Mouse (Mus musculus) MEL (cell line): Measurements from ENCODE around the gene Unc93b1. TPM values are rescaled to one million over a fixed set of nuclear protein-coding genes. Genes with fewer than 3 reads are reported as not detected.

Source experiments
- DNase-seq: peaks from one replicate; pipeline ENCODE4 v3.0.0; 2011; ENCODE audit warnings: low read depth, low spot score
- H3K27ac ChIP-seq: 2 replicates; pipeline ENCODE4 v1.5.1; 2012; ENCODE audit warnings: low read depth, mild to moderate bottlenecking, control low read depth, low read length, moderate library complexity; ENCODE audit not compliant: control insufficient read depth
- H3K27me3 ChIP-seq, 2 experiments: fragments of 150-350 bp in 1 of 2; sonication (generic) in 1 of 2; 2 replicates each; pipeline ENCODE4 v1.6.1; 2012; ENCODE audit warnings: low read length in 2 of 2, mild to moderate bottlenecking in 2 of 2, improper control_type of control experiment in 1 of 2, moderate library complexity in 1 of 2; ENCODE audit not compliant: insufficient read depth in 2 of 2, control insufficient read depth in 1 of 2
- H3K36me3 ChIP-seq, 2 experiments: 2 replicates each; pipeline ENCODE4 v1.6.1; 2012 to 2014; ENCODE audit warnings: low read length in 2 of 2, improper control_type of control experiment in 1 of 2, inconsistent platforms in 1 of 2, mild to moderate bottlenecking in 1 of 2; ENCODE audit not compliant: insufficient read depth in 2 of 2, control insufficient read depth in 1 of 2
- H3K4me1 ChIP-seq, 2 experiments: fragments of 150-350 bp in 1 of 2; sonication (generic) in 1 of 2; 2 replicates each; pipeline ENCODE4 v1.6.1; 2012; ENCODE audit warnings: low read length in 2 of 2, improper control_type of control experiment in 1 of 2, mild to moderate bottlenecking in 1 of 2; ENCODE audit not compliant: insufficient read depth in 2 of 2, control insufficient read depth in 1 of 2
- H3K4me3 ChIP-seq, 2 experiments: fragments of 150-350 bp in 1 of 2; sonication (generic) in 1 of 2; 2 replicates each; pipeline ENCODE4 v1.5.1; 2012; ENCODE audit warnings: low read depth in 2 of 2, low read length in 2 of 2, mild to moderate bottlenecking in 2 of 2, moderate library complexity in 2 of 2, control low read depth in 1 of 2, improper control_type of control experiment in 1 of 2; ENCODE audit not compliant: control insufficient read depth in 1 of 2, insufficient read depth in 1 of 2
- H3K79me2 ChIP-seq: 2 replicates; pipeline ENCODE4 v1.6.1; 2012; ENCODE audit warnings: mild to moderate bottlenecking, low read length, moderate library complexity; ENCODE audit not compliant: control insufficient read depth, poor library complexity, insufficient read depth
- H3K9ac ChIP-seq: 2 replicates; pipeline ENCODE4 v1.6.1; 2012; ENCODE audit warnings: low read depth, mild to moderate bottlenecking, control low read depth, low read length, moderate library complexity; ENCODE audit not compliant: control insufficient read depth, poor library complexity, severe bottlenecking
- H3K9me3 ChIP-seq: fragments of 150-350 bp; sonication (generic); replicated peaks from 2 replicates; pipeline ENCODE4 v1.6.1; 2012; ENCODE audit warnings: mild to moderate bottlenecking, low read length, improper control_type of control experiment, moderate library complexity; ENCODE audit not compliant: insufficient read depth
- BHLHE40 ChIP-seq: IDR thresholded peaks from 2 replicates; pipeline ENCODE4 v1.6.1; 2012; ENCODE audit warnings: low read depth, mild to moderate bottlenecking, inconsistent platforms, low read length, improper control_type of control experiment, borderline replicate concordance
- CHD1 ChIP-seq: IDR thresholded peaks from 2 replicates; pipeline ENCODE4 v1.6.1; 2012; ENCODE audit warnings: low read depth, mild to moderate bottlenecking, inconsistent platforms, low read length, improper control_type of control experiment
- CHD2 ChIP-seq: IDR thresholded peaks from 2 replicates; pipeline ENCODE4 v1.6.1; 2011; ENCODE audit warnings: low read length, improper control_type of control experiment
- CTCF ChIP-seq, 3 experiments: IDR thresholded peaks in 2 of 3; conservative IDR thresholded peaks in 1 of 3; 2 replicates each; pipeline ENCODE4 v1.5.1; 2011 to 2012; ENCODE audit warnings: low read length in 3 of 3, low read depth in 2 of 3, mild to moderate bottlenecking in 2 of 3, improper control_type of control experiment in 1 of 3, inconsistent platforms in 1 of 3, mixed read lengths in 1 of 3, moderate library complexity in 1 of 3; ENCODE audit not compliant: control insufficient read depth in 1 of 3, insufficient read depth in 1 of 3, poor library complexity in 1 of 3, severe bottlenecking in 1 of 3
- E2F4 ChIP-seq: IDR thresholded peaks from 2 replicates; pipeline ENCODE4 v1.6.1; 2011; ENCODE audit warnings: low read depth, low read length, improper control_type of control experiment, borderline replicate concordance
- ELF1 ChIP-seq: IDR thresholded peaks from 2 replicates; pipeline ENCODE4 v1.6.1; 2014; ENCODE audit warnings: low read depth, mild to moderate bottlenecking, inconsistent platforms, low read length, improper control_type of control experiment, moderate library complexity
- EP300 ChIP-seq, 2 experiments: IDR thresholded peaks; 2 replicates each; pipeline ENCODE4 v1.6.1; 2011; ENCODE audit warnings: improper control_type of control experiment in 2 of 2, low read length in 2 of 2, low read depth in 1 of 2, mild to moderate bottlenecking in 1 of 2
- GATA1 ChIP-seq: IDR thresholded peaks from 2 replicates; pipeline ENCODE4 v1.6.1; 2011; ENCODE audit warnings: low read depth, low read length, improper control_type of control experiment
- HCFC1 ChIP-seq: IDR thresholded peaks from 2 replicates; pipeline ENCODE4 v1.6.1; 2012; ENCODE audit warnings: low read depth, mild to moderate bottlenecking, inconsistent platforms, low read length, improper control_type of control experiment, moderate library complexity
- JUND ChIP-seq: IDR thresholded peaks from 2 replicates; pipeline ENCODE4 v1.6.1; 2011; ENCODE audit warnings: low read depth, mild to moderate bottlenecking, improper control_type of control experiment, low read length
- KAT2A ChIP-seq: conservative IDR thresholded peaks from 2 replicates; pipeline ENCODE4 v1.6.1; 2012; ENCODE audit warnings: low read depth, low read length, improper control_type of control experiment, inconsistent platforms
- MAZ ChIP-seq: IDR thresholded peaks from 2 replicates; pipeline ENCODE4 v1.6.1; 2012; ENCODE audit warnings: low read depth, mild to moderate bottlenecking, inconsistent platforms, low read length, improper control_type of control experiment
- MXI1 ChIP-seq: IDR thresholded peaks from 2 replicates; pipeline ENCODE4 v1.6.1; 2011; ENCODE audit warnings: mild to moderate bottlenecking, low read depth, low read length, improper control_type of control experiment
- MYB ChIP-seq: IDR thresholded peaks from 2 replicates; pipeline ENCODE4 v1.6.1; 2011; ENCODE audit warnings: mild to moderate bottlenecking, low read depth, low read length, improper control_type of control experiment
- MYC ChIP-seq: IDR thresholded peaks from 2 replicates; pipeline ENCODE4 v1.6.1; 2011; ENCODE audit warnings: low read depth, mild to moderate bottlenecking, low read length, improper control_type of control experiment, moderate library complexity
- NELFE ChIP-seq: IDR thresholded peaks from 2 replicates; pipeline ENCODE4 v1.6.1; 2011; ENCODE audit warnings: low read depth, low read length, improper control_type of control experiment
- POLR2A ChIP-seq, 2 experiments: IDR thresholded peaks; 2 replicates each; pipeline ENCODE4 v1.6.1; 2011 to 2012; ENCODE audit warnings: low read length in 2 of 2, mild to moderate bottlenecking in 2 of 2, control low read depth in 1 of 2, improper control_type of control experiment in 1 of 2, low read depth in 1 of 2, moderate library complexity in 1 of 2; ENCODE audit not compliant: control insufficient read depth in 1 of 2, insufficient read depth in 1 of 2, poor library complexity in 1 of 2
- POLR2AphosphoS2 ChIP-seq: IDR thresholded peaks from 2 replicates; pipeline ENCODE4 v1.6.1; 2011; ENCODE audit warnings: low read length, improper control_type of control experiment
- RAD21 ChIP-seq: IDR thresholded peaks from 2 replicates; pipeline ENCODE4 v1.6.1; 2011; ENCODE audit warnings: mild to moderate bottlenecking, low read depth, low read length, improper control_type of control experiment
- RCOR1 ChIP-seq: IDR thresholded peaks from 2 replicates; pipeline ENCODE4 v1.6.1; 2012; ENCODE audit warnings: low read depth, mild to moderate bottlenecking, inconsistent platforms, low read length, improper control_type of control experiment
- SIN3A ChIP-seq: IDR thresholded peaks from 2 replicates; pipeline ENCODE4 v1.6.1; 2012; ENCODE audit warnings: low read length, improper control_type of control experiment, inconsistent platforms
- TAL1 ChIP-seq: IDR thresholded peaks from 2 replicates; pipeline ENCODE4 v1.6.1; 2012; ENCODE audit warnings: mild to moderate bottlenecking, inconsistent platforms, low read length, moderate library complexity, mixed read lengths
- USF1 ChIP-seq: IDR thresholded peaks from 2 replicates; pipeline ENCODE4 v1.6.1; 2014; ENCODE audit warnings: low read depth, mild to moderate bottlenecking, inconsistent platforms, low read length, improper control_type of control experiment, moderate library complexity
- USF2 ChIP-seq, 2 experiments: IDR thresholded peaks; 2 replicates each; pipeline ENCODE4 v1.6.1; 2011 to 2012; ENCODE audit warnings: improper control_type of control experiment in 2 of 2, low read length in 2 of 2, borderline replicate concordance in 1 of 2, inconsistent platforms in 1 of 2, low read depth in 1 of 2, mild to moderate bottlenecking in 1 of 2; ENCODE audit not compliant: insufficient read depth in 1 of 2
- ZKSCAN1 ChIP-seq: IDR thresholded peaks from 2 replicates; pipeline ENCODE4 v1.6.1; 2012; ENCODE audit warnings: low read depth, mild to moderate bottlenecking, inconsistent platforms, low read length, improper control_type of control experiment, moderate library complexity
- ZMIZ1 ChIP-seq: IDR thresholded peaks from 2 replicates; pipeline ENCODE4 v1.6.1; 2012; ENCODE audit warnings: low read depth, mild to moderate bottlenecking, inconsistent platforms, low read length, improper control_type of control experiment, moderate library complexity
- ZNF384 ChIP-seq: IDR thresholded peaks from 2 replicates; pipeline ENCODE4 v1.6.1; 2012; ENCODE audit warnings: low read depth, mild to moderate bottlenecking, inconsistent platforms, low read length, improper control_type of control experiment
- polyA plus RNA-seq, 2 experiments: library from polyadenylated mRNA; stranded (reverse) in 1 of 2; unstranded in 1 of 2; fragments of >175 nt in 1 of 2; fragments of >200 nt in 1 of 2; gene quantifications; 2 replicates each; pipeline versions ENCODE4 v1.2.1 to v1.2.4; 2012; ENCODE audit warnings: low replicate concordance in 2 of 2, low read depth in 1 of 2; ENCODE audit not compliant: insufficient read length in 2 of 2, insufficient read depth in 1 of 2, missing spikeins in 1 of 2
- total RNA-seq: library from RNA; depleted of rRNA; stranded (reverse); fragments of 300-350 nt; gene quantifications from 2 replicates; pipeline ENCODE4 v1.2.3, GENCODE M21; 2012

The Unc93b1 gene
- total and polyA plus RNA-seq, 3 experiments = 4.7 to 8.2 TPM; not detected in 1

GRCm38 (mm10) chr19:3906795-3907786 lies 27.9 kb upstream of the Unc93b1 start, which contains the start of gene Tcirg1 (continued):
- no peak for TF ChIP-seq KAT2A
- no peak for TF ChIP-seq USF1
- TF ChIP-seq HCFC1 = no peak
- TF ChIP-seq POLR2AphosphoS2 = peak; percentile 51; the same call in 1 of the 2 replicates
- no peak for TF ChIP-seq GATA1
- TF ChIP-seq ZMIZ1 = 0 out of 2 replicates have a peak, but pooled peaks have one; percentile 24
- TF ChIP-seq BHLHE40 = no peak
- TF ChIP-seq NELFE = peak; percentile 50; the same call in 1 of the 2 replicates
- no peak for TF ChIP-seq RAD21
- TF ChIP-seq MYC = no peak
- TF ChIP-seq E2F4 = no peak
- no peak for TF ChIP-seq MYB
- TF ChIP-seq RCOR1 = no peak
- no peak for TF ChIP-seq CHD1
- TF ChIP-seq TAL1 = no peak
- no peak for TF ChIP-seq ELF1
- no peak for TF ChIP-seq ZNF384
- TF ChIP-seq MXI1 = no peak; the same call in 1 of the 2 replicates
- peak; percentile 21 to 57; a peak in 1 of 4 replicates for TF ChIP-seq POLR2A (IDR thresholded peaks at IDR 0.05; ENCODE audit: control insufficient read depth in 1 of 2, insufficient read depth in 1 of 2, low read depth in 1 of 2, low read length in 2 of 2, poor library complexity in 1 of 2)
- TF ChIP-seq EP300 (IDR thresholded peaks at IDR 0.05; ENCODE audit: low read depth in 1 of 2, low read length in 2 of 2) = no peak

GRCm38 (mm10) chr19:3907876-3908660 lies 26.9 kb upstream of the Unc93b1 start:
- no peak overlapping the region for H3K9ac ChIP-seq
- peaks cover 0 to 15% of the 10 kb centered on the region in 2 experiments; a peak in 2 of 4 replicates for H3K36me3 ChIP-seq
- no peak for DNase-seq
- H3K27ac ChIP-seq = no peak overlapping the region
- H3K9me3 ChIP-seq = no peaks in the 10 kb centered on the region
- H3K4me3 ChIP-seq = no peak overlapping the region
- H3K4me1 ChIP-seq = peaks cover 0 to 29% of the 10 kb centered on the region in 2 experiments; a peak in 3 of 4 replicates
- TF ChIP-seq CHD2 = no peak
- no peak for TF ChIP-seq RCOR1
- TF ChIP-seq USF2 (IDR thresholded peaks at IDR 0.05; ENCODE audit: borderline replicate concordance in 1 of 2, insufficient read depth in 1 of 2, low read depth in 1 of 2, low read length in 2 of 2) = no peak
- no peak for TF ChIP-seq E2F4
- TF ChIP-seq ZKSCAN1 = no peak
- TF ChIP-seq EP300 (IDR thresholded peaks at IDR 0.05; ENCODE audit: low read depth in 1 of 2, low read length in 2 of 2) = no peak
- no peak for TF ChIP-seq RAD21
- no peak for TF ChIP-seq CHD1
- TF ChIP-seq MAZ = no peak
- TF ChIP-seq CTCF (IDR thresholded peaks at IDR 0.05 in 2 of 3, conservative IDR thresholded peaks at IDR 0.05 in 1 of 3; ENCODE audit: control insufficient read depth in 1 of 3, insufficient read depth in 1 of 3, low read depth in 2 of 3, low read length in 3 of 3, poor library complexity in 1 of 3, severe bottlenecking in 1 of 3) = no peak
- TF ChIP-seq SIN3A = no peak
- TF ChIP-seq TAL1 = no peak
- no peak for TF ChIP-seq JUND
- TF ChIP-seq BHLHE40 = no peak
- H3K79me2 ChIP-seq = peaks cover 8% of the 10 kb centered on the region
- no peaks in the 10 kb centered on the region for H3K27me3 ChIP-seq
